ENCODE assay signal across 11 mouse cellular contexts in genomic region chr3:138761531-138761930, GRCm38 (mm10). TPM values are rescaled to one million over a fixed set of nuclear protein-coding genes. Genes with fewer than 3 reads are reported as not detected.
DNase-seq lines count a peak whose midpoint lies in the region; ATAC-seq and TF ChIP-seq lines count a peak whose summit lies in the region.
"Had no signal": no experiment of that assay in that cellular context is flagged by ENCODE, and none has a peak within 500 bp of the region (broad histone marks: within the 10 kb centered on the region; RNA-seq: fewer than 3 reads in every experiment).

No protein-coding gene starts in this region.

- no peaks in the 10 kb centered on the region for H3K36me3 ChIP-seq in embryonic facial prominence, embryonic 12.5 days
- 0 out of 2 replicates have a peak, but pooled peaks cover 3% of the 10 kb centered on the region for H3K36me3 ChIP-seq in embryonic facial prominence, embryonic 10.5 days (replicated peaks)
- H3K36me3 ChIP-seq in lung, embryonic 16.5 days (ENCODE audit: control insufficient read depth, insufficient read depth, low read length) = no peaks in the 10 kb centered on the region
- H3K36me3 ChIP-seq in embryonic facial prominence, embryonic 13.5 days = no peaks in the 10 kb centered on the region
- H3K36me3 ChIP-seq in stomach, embryonic 15.5 days = no peaks in the 10 kb centered on the region

- no peak for ATAC-seq in embryonic facial prominence, embryonic 12.5 days (ENCODE audit: insufficient number of reproducible peaks, insufficient read depth, low FRiP score, low TSS enrichment)
- 0 out of 2 replicates have a peak, but pooled peaks have one; percentile 2 for ATAC-seq in lung, embryonic 16.5 days (ENCODE audit: low read depth)
- no peak for ATAC-seq in embryonic facial prominence, embryonic 13.5 days (ENCODE audit: insufficient number of reproducible peaks, insufficient read depth, low FRiP score, low TSS enrichment, low read depth)
- ATAC-seq in stomach, embryonic 15.5 days (ENCODE audit: insufficient read depth, low FRiP score, low read depth) = no peak
- ATAC-seq: liver, postnatal 0 days had no signal

- H3K4me1 ChIP-seq in embryonic facial prominence, embryonic 12.5 days = peaks cover 17% of the 10 kb centered on the region; the same call in 1 of the 2 replicates
- peaks cover 10% of the 10 kb centered on the region for H3K4me1 ChIP-seq in embryonic facial prominence, embryonic 10.5 days
- H3K4me1 ChIP-seq in lung, embryonic 16.5 days (replicated peaks; ENCODE audit: control insufficient read depth, insufficient read depth, low read length) = peaks cover 16% of the 10 kb centered on the region
- H3K4me1 ChIP-seq in lung, adult 2 months (ENCODE audit: control insufficient read depth, insufficient read depth, low read length) = peaks cover 2% of the 10 kb centered on the region; the same call in 1 of the 2 replicates
- peaks cover 14% of the 10 kb centered on the region for H3K4me1 ChIP-seq in embryonic facial prominence, embryonic 13.5 days
- H3K4me1 ChIP-seq in stomach, embryonic 15.5 days = peaks cover 12% of the 10 kb centered on the region

- no peak for TF ChIP-seq POLR2A in lung, adult 2 months (IDR thresholded peaks at IDR 0.05; ENCODE audit: borderline replicate concordance, extremely low read depth, low read depth, low read length)

- H3K27me3 ChIP-seq in embryonic facial prominence, embryonic 12.5 days = no peaks in the 10 kb centered on the region
- no peaks in the 10 kb centered on the region for H3K27me3 ChIP-seq in embryonic facial prominence, embryonic 10.5 days (replicated peaks; ENCODE audit: low read depth, poor library complexity, severe bottlenecking)
- H3K27me3 ChIP-seq in lung, embryonic 16.5 days (ENCODE audit: control insufficient read depth, insufficient read depth, low read depth, low read length) = no peaks in the 10 kb centered on the region
- H3K27me3 ChIP-seq in embryonic facial prominence, embryonic 13.5 days = no peaks in the 10 kb centered on the region
- H3K27me3 ChIP-seq in stomach, embryonic 15.5 days (replicated peaks) = no peaks in the 10 kb centered on the region

- no peak for DNase-seq in embryonic facial prominence, embryonic 10.5 days (ENCODE audit: low spot score)
- no peak for DNase-seq in lung, adult 2 months
- no peak for DNase-seq in right cerebral cortex, postnatal 4 days
- DNase-seq: kidney, adult 8-10 months; kidney, postnatal 4 days; liver, postnatal 0 days had no signal

- no peak for TF ChIP-seq CTCF in lung, adult 2 months (IDR thresholded peaks at IDR 0.05; ENCODE audit: insufficient read depth, low read length)

- 91% methylated on average over 13 of the region's 13 CpGs for WGBS in embryonic facial prominence, embryonic 12.5 days
- 93% methylated on average over 13 of the region's 13 CpGs for WGBS in embryonic facial prominence, embryonic 10.5 days
- WGBS in lung, embryonic 16.5 days = 73% methylated on average over 13 of the region's 13 CpGs
- WGBS in lung, adult 2 months = 89% methylated on average over 13 of the region's 13 CpGs
- 92% methylated on average over 13 of the region's 13 CpGs for WGBS in embryonic facial prominence, embryonic 13.5 days
- WGBS in stomach, embryonic 15.5 days = 91% methylated on average over 13 of the region's 13 CpGs

- H3K9me3 ChIP-seq in embryonic facial prominence, embryonic 12.5 days = no peaks in the 10 kb centered on the region
- H3K9me3 ChIP-seq in embryonic facial prominence, embryonic 10.5 days = no peaks in the 10 kb centered on the region
- no peaks in the 10 kb centered on the region for H3K9me3 ChIP-seq in lung, embryonic 16.5 days (ENCODE audit: control insufficient read depth, low read length)
- no peaks in the 10 kb centered on the region for H3K9me3 ChIP-seq in embryonic facial prominence, embryonic 13.5 days
- H3K9me3 ChIP-seq in stomach, embryonic 15.5 days = no peaks in the 10 kb centered on the region

- no peak overlapping the region for H3K9ac ChIP-seq in embryonic facial prominence, embryonic 12.5 days
- H3K9ac ChIP-seq in lung, embryonic 16.5 days (ENCODE audit: low read length) = no peak overlapping the region
- no peak overlapping the region for H3K9ac ChIP-seq in embryonic facial prominence, embryonic 13.5 days
- H3K9ac ChIP-seq in stomach, embryonic 15.5 days = no peak overlapping the region
- H3K9ac ChIP-seq: liver, postnatal 0 days had no signal

- no peak overlapping the region for H3K4me3 ChIP-seq in embryonic facial prominence, embryonic 12.5 days
- no peak overlapping the region for H3K4me3 ChIP-seq in embryonic facial prominence, embryonic 10.5 days
- no peak overlapping the region for H3K4me3 ChIP-seq in lung, embryonic 16.5 days (ENCODE audit: low read length)
- no peak overlapping the region for H3K4me3 ChIP-seq in lung, adult 2 months (replicated peaks; ENCODE audit: extremely low read depth, low read depth, low read length)
- no peak overlapping the region for H3K4me3 ChIP-seq in embryonic facial prominence, embryonic 13.5 days
- no peak overlapping the region for H3K4me3 ChIP-seq in stomach, embryonic 15.5 days (replicated peaks)

- no peak overlapping the region for H3K4me2 ChIP-seq in embryonic facial prominence, embryonic 12.5 days (replicated peaks)
- no peak overlapping the region for H3K4me2 ChIP-seq in lung, embryonic 16.5 days (ENCODE audit: low read depth, low read length)
- no peak overlapping the region for H3K4me2 ChIP-seq in embryonic facial prominence, embryonic 13.5 days
- H3K4me2 ChIP-seq in stomach, embryonic 15.5 days = no peak overlapping the region
- H3K4me2 ChIP-seq: heart, embryonic 11.5 days had no signal

- H3K27ac ChIP-seq in embryonic facial prominence, embryonic 12.5 days = 0 out of 2 replicates have a peak overlapping the region, but pooled peaks have one; percentile 7
- no peak overlapping the region for H3K27ac ChIP-seq in embryonic facial prominence, embryonic 10.5 days (replicated peaks)
- peak overlapping the region; percentile 59; the same call in 1 of the 2 replicates for H3K27ac ChIP-seq in lung, embryonic 16.5 days (ENCODE audit: low read length)
- 0 out of 2 replicates have a peak overlapping the region, but pooled peaks have one; percentile 4 for H3K27ac ChIP-seq in embryonic facial prominence, embryonic 13.5 days
- peak overlapping the region; percentile 71 for H3K27ac ChIP-seq in stomach, embryonic 15.5 days

RNA-seq across cellular contexts. Expression of gene Tspan5, which starts 19.5 kb away (rescaled TPM):
- polyA plus RNA-seq in embryonic facial prominence, embryonic 12.5 days (2016; fragmentation: Nextera tagmentation; extraction: Ambion mirVana) = 33.0 and 33.8 TPM in 2 replicates
- polyA plus RNA-seq in embryonic facial prominence, embryonic 10.5 days (2016; fragmentation: Nextera tagmentation; extraction: Ambion mirVana) = 20.9 and 22.0 TPM in 2 replicates
- polyA plus RNA-seq in lung, embryonic 16.5 days (2015; fragmentation: Nextera tagmentation; extraction: Ambion mirVana) = 24.7 and 24.9 TPM in 2 replicates
- polyA plus RNA-seq in lung, adult 2 months (2012; rRNA removed) = 20.3 and 33.0 TPM in 2 replicates
- polyA plus RNA-seq in embryonic facial prominence, embryonic 13.5 days (2015; fragmentation: Nextera tagmentation; extraction: Ambion mirVana) = 28.0 and 31.2 TPM in 2 replicates
- polyA plus RNA-seq in stomach, embryonic 15.5 days (2015; fragmentation: Nextera tagmentation; extraction: Ambion mirVana) = 34.9 and 37.0 TPM in 2 replicates
